Mouse (Mus musculus): Measurements from ENCODE around the gene Spen.

DNA sequence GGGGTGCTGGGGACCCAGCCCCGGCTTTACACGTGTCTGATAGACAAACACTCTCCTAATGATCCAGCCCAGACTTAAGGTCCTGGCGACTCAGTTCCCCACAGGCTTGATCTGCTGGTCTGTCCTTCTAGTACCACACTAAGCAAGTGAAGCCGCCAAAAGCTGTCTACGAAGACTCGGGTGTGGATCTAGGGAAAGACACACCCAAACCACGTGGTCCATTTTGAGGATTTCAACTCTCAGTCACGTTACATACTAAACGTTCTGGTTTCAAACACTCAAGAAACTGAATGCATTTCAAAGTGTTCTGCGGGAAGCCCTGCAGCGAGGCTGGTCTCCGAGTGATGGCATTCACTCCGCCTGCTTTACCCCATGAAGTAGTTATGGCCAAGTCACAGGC, 27.9 kb downstream of the Spen start:
- TF ChIP-seq EP300 (IDR thresholded peaks at IDR 0.05) (no peak), CTCF (IDR thresholded peaks at IDR 0.05) (no peak)
